Mouse (Mus musculus) c-Kit-positive CD71-negative TER-119-negative erythroid progenitor cells, embryonic 14.5 days (primary cell): ENCODE results near the gene Mxra7.

Experiments
- DNase-seq: peaks from one replicate; pipeline ENCODE4 v3.0.0-alpha.2; 2013; ENCODE audit warnings: low read depth

Mxra7 gene

DNA sequence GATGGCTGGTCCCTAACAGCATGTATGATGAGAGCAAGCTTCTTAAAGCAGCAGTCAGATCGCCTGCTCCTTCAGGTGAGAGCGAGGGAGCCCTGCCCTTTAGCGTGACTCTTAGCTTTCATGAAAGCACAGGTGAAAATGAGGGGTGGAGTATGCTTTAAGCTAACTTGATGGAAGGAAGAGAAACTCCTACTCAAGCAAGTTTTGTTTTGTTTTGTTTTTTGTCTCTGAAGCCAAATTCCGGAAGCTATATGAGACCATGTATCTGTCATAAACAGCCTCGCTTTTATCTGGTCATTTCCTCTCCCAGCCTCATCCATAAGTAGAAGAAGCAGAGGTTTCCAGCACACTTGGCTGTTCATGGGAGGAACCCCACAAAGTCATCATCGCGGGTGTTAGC, 52.4 kb downstream of the Mxra7 start, which contains the start of gene St6galnac1:
TSS of gene St6galnac1 (minus strand) at position 101 of the 400 bp plus-strand sequence.
- no peak for DNase-seq

DNA sequence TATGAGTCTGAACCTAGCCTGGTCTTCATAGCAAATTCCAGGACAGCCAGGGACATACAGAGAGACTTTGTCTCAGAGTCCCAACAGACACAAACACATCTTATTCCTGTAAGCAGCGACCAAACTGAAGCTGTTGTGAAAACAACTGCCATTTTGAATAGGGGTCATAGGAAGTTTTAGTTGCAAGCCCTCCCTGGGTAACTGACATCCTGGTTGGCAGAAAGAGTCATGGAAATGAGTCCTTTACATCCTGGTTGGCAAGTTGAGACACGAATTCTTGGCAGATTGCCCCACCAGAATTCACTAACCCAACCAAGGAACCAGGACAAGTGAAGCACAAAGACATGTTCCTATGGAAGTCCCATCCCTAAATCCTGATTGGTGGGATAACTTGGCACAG, 54.6 kb downstream of the Mxra7 start:
- no peak for DNase-seq

DNA sequence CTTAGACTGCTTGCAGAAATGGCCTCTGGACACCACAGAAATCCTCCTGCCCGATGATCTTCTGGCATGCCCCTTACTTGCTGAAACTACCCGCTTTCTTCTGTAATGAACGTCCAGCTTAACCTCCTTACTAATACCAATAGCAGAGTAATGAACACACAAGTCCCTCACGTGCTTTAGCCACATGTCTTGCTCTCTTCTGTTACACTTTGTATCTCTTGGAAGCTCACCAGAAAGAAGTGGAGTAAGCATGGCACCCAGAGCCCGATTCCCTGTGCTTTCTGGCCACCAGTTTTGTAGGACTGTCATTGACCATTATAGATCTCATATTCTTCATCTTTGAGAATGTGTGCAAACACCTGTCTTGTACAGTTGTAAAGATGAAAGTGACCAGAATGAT, 58.0 kb downstream of the Mxra7 start:
- no peak for DNase-seq

DNA sequence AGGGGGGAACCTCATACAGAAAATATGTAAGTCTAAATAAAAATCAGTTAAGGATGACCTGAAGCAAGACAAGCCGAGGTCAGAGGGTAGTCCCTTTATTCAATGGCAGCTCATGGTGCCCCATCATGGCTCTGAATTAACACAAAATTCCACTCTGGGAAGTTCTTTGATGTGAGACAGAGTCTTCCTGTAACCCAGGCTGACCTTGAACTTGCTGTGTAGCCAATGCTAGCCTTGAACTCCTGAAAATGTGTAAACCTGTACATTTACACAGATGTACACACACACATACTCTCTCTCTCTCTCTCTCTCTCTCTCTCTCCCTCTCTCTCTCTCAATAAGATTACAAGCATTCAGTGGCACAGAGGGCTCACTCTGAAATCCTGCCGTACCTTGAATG, 62.9 kb downstream of the Mxra7 start:
- DNase-seq: no peak

DNA sequence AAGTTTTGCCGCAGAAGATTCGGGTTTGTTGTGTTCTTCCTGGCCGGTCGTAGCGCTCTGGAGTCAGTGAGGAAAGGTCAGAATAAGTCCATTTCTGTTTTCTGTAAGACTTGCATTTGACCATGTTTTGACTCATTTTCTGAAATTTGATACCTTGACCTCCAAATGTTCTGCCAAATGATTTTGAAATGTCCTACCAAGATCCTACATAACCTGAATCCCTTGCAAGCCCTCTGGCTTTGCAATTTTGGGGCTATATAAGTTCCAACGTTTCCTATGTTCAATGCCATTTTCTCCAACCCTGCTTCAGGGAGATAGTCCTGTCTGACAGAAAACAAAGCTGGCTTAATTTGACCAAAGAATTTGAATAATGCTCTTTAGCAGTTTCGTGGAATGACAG, 63.5 kb downstream of the Mxra7 start:
- DNase-seq: no peak

DNA sequence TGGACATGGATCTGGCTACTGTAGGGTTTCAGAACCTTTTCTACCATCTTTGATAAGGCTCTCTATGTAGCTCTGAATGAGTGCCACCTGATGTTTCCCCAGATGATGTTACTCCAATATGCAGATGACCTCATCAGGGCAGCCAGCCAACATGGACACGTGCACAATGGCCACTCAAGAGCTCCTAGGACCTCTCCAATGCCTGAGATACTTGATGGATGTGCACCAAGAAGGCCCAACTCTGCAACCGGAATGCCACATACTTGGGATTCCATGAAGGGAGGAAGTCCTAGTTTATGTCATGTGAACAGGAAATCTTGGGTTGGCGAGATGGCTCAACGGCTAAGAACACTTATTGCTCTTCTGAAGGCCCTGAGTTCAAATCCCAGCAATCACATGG, 72.7 kb downstream of the Mxra7 start:
- DNase-seq: no peak

DNA sequence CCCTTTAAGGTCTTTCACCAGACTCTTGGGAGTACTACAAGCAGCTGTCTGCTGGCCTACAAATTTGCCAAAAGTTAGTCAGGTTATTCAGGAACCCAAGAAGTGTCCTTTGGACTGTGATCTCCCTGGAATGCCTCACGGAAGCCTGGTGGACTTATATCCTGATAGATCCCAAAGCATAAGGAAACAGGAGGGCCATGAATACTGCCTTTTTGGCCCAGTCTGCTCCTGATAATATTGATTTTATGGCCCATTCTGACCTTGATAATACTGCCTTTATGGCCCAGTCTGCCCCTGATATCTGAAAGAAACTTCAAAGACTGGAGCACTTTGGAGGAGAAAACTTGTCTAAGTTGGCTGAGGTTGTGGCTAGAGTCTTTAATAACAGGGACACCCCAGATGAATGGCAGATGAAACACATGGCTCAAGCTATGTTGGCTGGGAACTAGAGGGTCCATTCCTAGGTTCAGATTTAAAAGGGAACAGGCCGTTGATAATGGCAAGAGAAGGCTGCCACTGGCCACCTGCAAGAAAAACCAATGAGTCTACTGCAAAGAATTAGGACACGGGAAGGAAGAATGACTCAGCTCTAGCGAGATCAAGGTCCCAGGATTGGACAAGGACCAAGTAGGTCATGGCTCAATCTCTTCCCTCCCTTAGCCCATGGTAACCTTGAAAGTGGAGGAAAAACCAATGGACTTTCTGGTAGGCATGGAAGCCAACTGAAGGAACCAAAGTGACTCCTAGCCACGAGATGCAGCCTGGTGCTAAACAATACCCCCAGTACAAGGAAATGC, 74.0 kb downstream of the Mxra7 start:
- DNase-seq: no peak
